Mouse (Mus musculus) adrenal gland, postnatal 36 days (tissue): ENCODE data around the gene Fbxo7. TPM values are rescaled to one million over a fixed set of nuclear protein-coding genes. Genes with fewer than 3 reads are reported as not detected.

Experiments used
- DNase-seq, 2 experiments: peaks; one replicate each; pipeline ENCODE4 v3.0.0; 2021; ENCODE audit warnings: mixed read lengths in 1 of 2
- total RNA-seq, 2 experiments: library from RNA; stranded (reverse); gene quantifications; 2 replicates each; pipeline ENCODE4 v1.2.3; 2021

Gene Fbxo7
- total RNA-seq, 2 experiments from 2014 or later = 20.8 to 28.0 TPM

DNA sequence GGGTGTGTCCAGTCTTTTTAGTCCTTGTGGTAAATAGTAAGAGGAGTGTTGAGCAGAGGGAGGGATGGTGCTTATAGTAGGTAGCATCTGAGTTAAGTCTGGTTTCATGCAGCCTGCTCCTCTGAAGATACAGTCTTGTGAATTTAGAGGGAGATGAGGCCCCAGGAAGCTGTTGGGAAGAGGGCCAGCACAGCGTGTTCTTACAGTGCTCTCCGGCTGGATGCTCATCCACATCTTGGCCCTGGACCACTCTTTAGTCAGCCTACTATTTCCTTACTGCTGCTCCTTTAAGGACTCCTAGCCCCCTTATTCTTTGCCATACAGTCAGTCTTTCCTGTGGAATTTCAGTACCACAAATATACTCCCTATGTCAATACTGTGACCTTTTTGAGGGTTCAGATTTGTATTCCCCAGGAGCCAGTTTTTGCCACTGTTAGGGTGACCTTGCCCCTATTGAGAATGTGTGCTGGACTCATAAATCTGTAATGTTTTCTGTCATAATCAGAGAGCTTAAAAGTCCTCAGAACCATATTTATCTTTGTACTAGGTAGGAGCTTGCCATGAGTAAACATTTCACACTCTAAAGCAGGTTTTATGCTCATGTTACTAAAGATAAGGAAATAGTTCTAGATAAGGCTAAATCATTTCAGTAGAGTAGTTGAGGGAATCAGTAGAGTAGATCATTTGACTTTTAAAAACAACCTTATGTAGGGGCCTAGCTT is 12.4 kb downstream of the Fbxo7 start:
- peak in 1 of 2 experiments; percentile 11 for DNase-seq

- no peak for DNase-seq
Observed at GRCm38 (mm10) chr10:86043651-86044050, 21.9 kb downstream of the Fbxo7 start.

GRCm38 (mm10) chr10:86044066-86044465 is 22.3 kb downstream of the Fbxo7 start:
- DNase-seq = no peak

GRCm38 (mm10) chr10:86046371-86046770 is 24.6 kb downstream of the Fbxo7 start:
- DNase-seq = no peak

DNA sequence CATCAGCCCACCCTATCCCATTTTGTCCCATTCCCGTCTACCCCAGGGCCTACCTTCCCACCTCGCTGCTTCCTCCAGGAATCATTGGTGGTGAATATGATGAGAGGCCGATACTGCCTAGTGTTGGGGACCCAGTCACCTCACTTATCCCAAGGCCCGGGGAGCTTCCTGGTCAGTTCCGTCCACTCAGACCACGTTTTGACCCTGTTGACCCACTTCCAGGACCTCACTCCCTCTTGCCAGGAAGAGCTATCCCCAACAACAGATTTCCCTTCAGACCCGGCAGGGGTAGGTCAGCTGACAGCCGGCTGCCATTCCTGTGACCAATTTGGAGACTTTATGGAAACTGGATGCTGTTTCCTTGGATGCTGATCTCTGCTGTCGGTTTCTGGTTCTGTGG is 26.0 kb downstream of the Fbxo7 start:
- no peak for DNase-seq

GRCm38 (mm10) chr10:86050522-86050921 is 28.8 kb downstream of the Fbxo7 start:
- DNase-seq = no peak

DNA sequence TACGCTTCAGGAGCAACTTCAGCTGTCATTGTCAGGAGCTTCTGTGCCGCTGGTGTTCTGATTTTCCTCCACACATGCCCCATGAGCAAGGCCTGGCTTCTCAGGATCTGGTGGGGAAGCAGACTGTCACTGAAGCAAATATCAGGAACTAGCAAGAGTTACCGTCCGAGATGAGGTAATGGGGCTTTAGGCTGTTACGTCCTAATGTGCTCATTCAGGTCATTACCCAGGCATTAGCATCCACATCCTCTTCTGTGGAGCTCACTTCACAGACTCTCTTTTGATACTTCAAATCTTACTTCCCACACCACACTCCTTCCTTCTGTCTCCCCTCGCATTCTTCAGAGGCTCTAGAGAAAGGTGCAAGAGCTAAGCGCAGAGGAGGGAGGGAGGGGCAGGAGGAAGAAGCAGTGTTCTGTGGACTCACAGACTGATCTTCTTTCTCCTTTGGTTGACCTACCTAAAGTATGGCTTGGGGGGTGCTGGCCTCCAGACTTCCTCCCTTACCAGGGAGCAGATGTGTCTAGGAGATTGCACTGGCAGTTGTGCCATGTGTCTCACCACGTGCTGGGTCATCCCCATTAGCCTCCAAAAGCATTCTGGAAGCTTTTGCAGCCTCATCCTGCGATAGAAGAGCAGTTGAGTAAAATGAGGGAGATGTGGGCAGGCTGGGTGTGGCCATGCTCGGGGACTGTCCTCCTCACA is 31.2 kb downstream of the Fbxo7 start:
- no peak for DNase-seq

DNA sequence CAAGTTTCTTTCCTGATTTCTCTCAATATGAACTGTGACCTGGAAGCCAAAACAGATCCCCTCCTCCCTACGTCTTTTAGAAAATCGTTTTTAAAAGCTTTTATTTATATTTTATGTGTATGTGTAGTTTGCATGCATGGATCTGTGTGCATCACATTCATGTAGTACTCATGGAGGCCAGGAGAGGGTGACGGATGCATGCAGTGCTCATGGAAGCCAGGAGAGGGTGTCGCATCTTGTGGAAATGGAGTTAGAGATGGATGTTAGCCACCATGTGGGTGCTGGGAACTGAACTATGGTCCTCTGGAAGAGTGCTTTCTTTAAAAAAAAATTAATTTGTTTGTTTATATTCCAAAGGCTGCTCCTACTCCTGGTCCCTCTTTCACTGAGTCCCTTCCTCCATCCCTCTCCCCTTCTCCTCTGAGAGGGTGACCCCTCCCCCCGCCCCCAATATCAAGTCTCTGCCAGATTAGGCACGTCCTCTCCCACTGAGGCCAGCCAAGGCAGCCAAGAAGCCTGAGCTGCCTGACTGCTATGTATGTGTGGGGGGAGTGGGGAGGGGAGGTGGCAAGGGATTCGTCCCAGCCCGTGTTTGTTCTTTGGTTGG is 34.6 kb downstream of the Fbxo7 start:
- no peak for DNase-seq

GRCm38 (mm10) chr10:86057286-86057685 is 35.5 kb downstream of the Fbxo7 start:
- DNase-seq = no peak

DNA sequence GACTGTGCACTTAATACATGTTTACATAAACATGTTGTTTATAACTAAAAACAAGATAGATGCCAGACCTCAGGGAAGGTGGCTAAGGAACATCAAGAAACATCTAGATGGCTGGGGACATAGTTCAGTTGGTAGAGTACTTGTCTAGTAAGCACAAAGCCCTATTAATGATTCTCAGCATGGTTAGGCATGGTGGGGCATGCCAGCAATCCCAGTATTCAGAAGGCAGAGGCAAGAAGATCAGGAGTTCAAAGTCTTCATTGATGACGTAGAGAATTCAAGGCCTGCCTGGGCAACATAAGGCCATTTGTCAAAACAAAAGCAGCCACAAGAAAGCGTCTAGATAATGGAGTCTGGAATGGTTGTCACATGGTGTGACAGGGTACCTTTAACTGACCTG is 35.9 kb downstream of the Fbxo7 start:
- DNase-seq = no peak

- no peak for DNase-seq
Observed at GRCm38 (mm10) chr10:86060267-86060666, 38.5 kb downstream of the Fbxo7 start.

DNA sequence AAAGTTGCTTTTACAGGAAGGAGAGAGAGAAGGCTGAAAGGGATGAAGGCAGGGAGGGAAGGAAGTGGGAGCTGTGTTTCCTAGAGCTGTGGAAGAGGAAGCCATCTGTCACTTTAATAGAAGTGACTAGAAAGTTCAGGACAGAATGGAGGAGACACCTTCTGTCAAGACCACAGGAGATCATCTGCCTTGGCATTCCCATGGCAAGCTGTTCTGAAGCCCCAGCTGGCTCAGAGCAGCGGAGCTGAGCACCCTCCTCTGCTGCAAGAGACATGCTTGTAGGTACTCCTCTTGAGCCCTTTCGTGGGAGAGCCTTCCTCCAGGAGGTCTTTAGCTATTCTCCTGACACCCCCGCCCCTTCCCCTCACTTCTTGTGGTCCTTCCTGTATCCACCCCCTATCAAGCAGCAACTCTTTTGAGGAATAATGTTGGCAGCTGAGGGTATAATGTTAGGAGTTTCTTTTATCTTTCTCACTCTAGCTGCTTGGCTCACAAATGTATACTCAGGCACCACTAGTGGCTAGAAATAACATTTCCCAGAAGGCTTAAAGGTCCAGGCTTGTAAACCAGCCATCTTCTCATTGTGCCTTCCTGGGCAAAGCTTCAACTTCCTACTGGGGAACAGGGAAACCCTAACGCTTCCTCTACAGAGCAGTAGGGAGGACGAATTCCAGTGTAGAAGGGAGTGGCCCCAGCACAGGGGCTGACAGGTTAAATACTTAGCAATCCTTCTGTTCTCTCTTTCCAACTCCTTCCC is 40.7 kb downstream of the Fbxo7 start:
- DNase-seq = no peak

DNA sequence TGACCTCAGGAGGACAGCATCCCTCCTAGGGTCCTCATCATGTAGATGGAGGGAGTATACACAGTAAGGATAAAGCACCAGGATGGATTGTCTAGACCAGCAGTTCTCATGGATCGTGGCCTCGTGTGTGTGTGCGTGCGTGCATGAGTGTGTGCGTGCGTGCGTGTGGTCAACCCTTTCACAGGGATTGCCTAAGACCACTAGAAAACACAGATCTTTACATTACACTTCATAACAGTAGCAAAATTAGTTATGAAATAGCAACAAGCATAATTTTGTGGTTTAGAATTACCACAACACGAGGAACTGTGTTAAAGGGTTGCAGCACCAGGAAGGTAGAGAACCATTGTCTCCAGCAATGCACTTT is 41.2 kb downstream of the Fbxo7 start:
- no peak for DNase-seq

DNA sequence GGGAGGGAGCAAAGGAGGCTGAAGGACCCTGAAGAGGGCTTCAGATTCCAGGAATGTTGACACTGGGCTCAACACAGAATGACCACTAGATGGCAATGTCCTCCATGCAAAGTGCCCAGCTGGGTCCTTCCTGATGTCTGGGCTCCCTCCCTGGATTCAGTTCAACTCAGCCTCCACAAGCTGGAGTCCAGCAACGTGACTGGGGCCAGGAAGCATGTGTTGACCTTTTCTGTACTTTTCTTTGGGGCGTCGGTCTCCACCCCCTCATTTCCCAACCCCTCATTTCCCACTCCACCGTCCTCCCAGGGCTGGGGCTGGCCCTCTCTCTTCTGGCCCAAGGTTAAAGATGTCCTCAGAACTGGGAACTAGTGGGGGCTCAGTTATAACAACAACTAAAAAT is 43.2 kb downstream of the Fbxo7 start:
- peak; percentile 70 to 80 for DNase-seq

DNA sequence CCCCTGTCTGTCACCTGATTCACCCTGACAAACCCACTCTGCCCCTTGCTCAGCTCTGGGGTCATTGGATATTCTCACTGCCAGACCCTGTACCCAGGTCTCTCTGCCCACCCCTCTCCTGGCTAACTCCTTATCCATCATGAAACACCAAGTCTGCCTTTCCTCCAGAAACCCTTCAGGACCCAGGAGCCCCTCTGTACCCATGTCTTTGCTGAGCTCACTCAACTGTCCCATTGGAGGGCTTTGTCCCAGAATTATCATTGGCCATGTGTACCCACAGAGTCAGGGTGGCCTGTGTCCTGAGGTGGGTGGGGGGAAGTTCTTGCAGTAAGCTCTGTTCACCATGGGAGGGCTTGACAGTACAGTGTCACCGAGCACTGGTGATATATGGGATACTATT is 43.9 kb downstream of the Fbxo7 start:
- no peak for DNase-seq

DNA sequence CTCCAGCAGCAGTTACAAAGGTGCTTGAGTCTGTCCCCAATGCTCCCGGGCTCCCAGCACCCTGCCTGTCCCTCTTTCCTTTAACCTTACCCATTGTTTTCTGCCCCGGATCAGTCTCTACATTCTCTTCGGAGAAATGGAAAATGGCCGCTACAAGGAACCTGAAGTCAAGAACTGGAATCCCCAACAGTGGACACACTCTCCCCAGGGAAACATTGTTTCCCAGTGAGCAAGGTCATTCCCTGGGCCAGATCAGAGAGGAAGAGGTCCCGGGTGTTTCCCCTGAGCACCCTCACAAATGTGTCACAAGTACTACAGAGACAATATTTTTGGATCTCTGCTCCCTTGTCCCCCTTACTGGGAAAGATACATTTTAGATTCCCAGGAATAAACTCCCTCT is 44.9 kb downstream of the Fbxo7 start:
- no peak for DNase-seq

- no peak for DNase-seq
Observed at GRCm38 (mm10) chr10:86067911-86068310, 46.1 kb downstream of the Fbxo7 start.

- no peak for DNase-seq
Observed at GRCm38 (mm10) chr10:86069341-86069740, 47.6 kb downstream of the Fbxo7 start.

- DNase-seq = no peak
Observed at GRCm38 (mm10) chr10:86070751-86071150, 49.0 kb downstream of the Fbxo7 start.

GRCm38 (mm10) chr10:86074134-86074533 is 52.4 kb downstream of the Fbxo7 start:
- DNase-seq = no peak

GRCm38 (mm10) chr10:86074971-86075711 is 53.4 kb downstream of the Fbxo7 start:
- DNase-seq = peak in 1 of 2 experiments; percentile 14

- no peak for DNase-seq
Observed at GRCm38 (mm10) chr10:86077272-86077671, 55.5 kb downstream of the Fbxo7 start.
